Mouse (Mus musculus): ENCODE results near the gene Scgb1a1.
"Not testable (repeated sequence)": the region's sequence is repeated elsewhere in the genome, so short reads cannot be mapped to it uniquely, and the experiment has no call there.

Scgb1a1 gene

DNA sequence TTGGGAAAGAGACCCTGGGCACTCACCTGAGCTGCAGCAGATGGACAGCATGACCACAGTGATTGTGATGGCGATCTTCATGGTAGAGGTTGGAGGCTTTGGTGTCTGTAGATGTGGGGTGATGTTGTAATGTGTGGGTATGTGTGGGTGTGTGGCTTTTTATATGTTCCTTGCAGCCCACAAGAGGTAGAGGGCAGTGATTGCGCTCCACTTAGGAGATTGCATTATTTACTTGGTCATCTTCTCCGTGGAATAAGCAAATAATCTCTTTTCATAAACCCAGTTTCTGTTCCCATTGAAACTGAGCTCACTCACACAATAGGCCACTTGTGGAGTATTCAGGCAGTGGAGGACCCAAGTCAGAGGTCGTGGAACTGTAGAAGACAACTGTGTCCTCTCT is at the start of gene Scgb1a1:
Gene Scgb1a1 (minus strand): TSS at position 138 of the 400 bp plus-strand sequence.
- no peak for DNase-seq (ENCODE audit: low read depth)

- no peak for DNase-seq (ENCODE audit: low read depth)
Measured at GRCm38 (mm10) chr19:9137159-9137558, 49.4 kb upstream of the Scgb1a1 start.

DNA sequence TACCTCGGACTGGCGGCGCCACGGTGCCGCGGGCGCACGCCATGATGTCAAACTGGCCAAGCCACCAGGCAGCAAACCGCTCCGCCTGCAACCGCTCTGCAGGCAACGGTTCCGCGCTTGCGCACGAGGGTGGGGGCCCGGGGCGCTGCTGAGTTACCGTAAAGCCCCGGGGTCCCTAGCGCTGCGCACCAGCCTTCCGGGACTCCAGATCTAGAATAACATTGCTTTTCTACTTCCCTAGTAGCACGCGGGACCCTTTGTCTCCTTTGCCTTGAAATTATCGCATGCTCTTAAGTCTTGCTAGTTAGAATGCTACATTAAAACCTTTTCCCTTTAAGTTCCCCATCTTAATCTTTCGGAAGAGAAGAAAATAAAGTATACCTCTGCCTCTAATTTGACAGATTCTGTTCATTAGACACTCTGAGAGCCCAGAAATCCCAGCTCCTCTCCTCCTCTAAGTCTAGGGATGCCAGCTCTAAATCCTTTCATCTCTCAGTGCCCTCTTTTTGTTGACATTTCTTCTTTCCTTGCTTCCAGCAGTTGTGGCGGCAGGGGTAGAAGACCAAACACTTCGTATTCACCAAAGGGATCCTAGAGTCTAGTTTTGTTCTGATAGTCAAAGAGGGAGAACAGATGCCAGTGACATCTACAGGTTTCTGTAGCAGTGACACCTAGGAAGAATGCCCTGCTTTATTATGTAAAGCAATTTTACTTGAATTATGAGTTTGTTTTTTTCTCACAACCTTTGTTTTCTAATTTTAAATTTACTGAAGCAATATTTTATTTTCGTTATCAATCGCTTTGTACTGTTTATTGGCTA is 48.0 kb upstream of the Scgb1a1 start, which contains the start of gene Asrgl1:
Gene Asrgl1 (minus strand): TSS at position 125 of the 820 bp plus-strand sequence.
- DNase-seq (ENCODE audit: low read depth), result peak; percentile 92

DNA sequence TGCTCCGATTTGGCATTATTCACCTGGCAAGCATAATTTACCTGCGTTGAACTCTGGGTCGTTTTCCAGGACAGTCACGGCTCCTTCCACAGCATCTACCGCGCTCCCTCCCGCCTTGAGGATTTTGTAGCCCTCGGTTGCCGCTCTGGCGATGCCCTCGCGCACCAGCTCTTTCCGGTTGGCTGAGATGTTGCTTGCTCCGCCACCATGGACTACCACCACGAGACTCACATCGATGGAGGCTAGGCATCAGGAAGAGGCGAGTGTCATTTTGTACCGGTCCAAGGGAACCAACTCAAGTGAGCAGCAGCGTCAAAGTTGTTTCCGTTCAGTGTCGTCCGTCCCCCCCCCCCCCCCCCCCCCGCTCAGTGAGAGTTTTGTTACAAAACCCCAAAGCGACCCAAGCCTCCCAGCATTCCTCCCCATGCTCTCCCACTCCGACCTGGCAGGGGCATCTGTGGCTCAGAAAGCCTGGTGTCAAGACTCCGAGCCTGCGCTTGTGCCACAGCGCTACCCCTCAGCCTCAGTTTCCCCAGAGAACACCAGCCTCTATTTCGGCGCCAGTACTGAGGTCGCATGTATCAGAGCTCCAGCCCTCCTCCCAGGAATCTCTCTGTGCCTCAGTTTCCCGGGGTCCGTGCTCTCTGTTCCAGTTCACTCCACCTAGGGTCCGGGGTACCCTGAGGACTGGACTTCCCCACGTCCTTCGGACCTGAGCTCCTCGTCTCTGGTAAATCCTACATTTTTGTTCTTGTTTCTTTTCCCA is 47.2 kb upstream of the Scgb1a1 start:
- peak; percentile 49 for DNase-seq (ENCODE audit: low read depth)

DNA sequence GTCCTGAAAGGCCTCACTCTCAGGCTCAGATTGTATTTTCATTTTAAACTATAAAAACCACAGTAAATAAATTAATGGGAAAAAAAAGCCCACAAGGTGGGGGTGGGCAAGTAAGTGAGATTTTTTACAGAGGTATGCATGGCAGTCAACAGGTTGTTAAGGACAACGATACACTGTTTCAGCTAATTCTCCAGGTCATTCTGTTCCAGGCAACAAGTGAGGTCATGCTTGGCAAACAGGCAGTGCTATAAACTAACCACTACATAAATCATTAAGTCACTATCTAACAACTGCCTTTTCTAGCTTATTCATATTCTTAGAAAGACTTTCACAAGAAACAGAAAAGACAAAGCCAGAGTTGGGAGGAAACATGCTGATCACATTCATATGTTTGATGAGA is 42.2 kb upstream of the Scgb1a1 start:
- no peak for DNase-seq (ENCODE audit: low read depth)

GRCm38 (mm10) chr19:9128499-9129194 is 40.9 kb upstream of the Scgb1a1 start:
- no peak for DNase-seq (ENCODE audit: low read depth)

- DNase-seq (ENCODE audit: low read depth), result not testable (repeated sequence)
Measured at GRCm38 (mm10) chr19:9123986-9124385, 36.2 kb upstream of the Scgb1a1 start.

GRCm38 (mm10) chr19:9122390-9122789 is 34.6 kb upstream of the Scgb1a1 start:
- no peak for DNase-seq (ENCODE audit: low read depth)

DNA sequence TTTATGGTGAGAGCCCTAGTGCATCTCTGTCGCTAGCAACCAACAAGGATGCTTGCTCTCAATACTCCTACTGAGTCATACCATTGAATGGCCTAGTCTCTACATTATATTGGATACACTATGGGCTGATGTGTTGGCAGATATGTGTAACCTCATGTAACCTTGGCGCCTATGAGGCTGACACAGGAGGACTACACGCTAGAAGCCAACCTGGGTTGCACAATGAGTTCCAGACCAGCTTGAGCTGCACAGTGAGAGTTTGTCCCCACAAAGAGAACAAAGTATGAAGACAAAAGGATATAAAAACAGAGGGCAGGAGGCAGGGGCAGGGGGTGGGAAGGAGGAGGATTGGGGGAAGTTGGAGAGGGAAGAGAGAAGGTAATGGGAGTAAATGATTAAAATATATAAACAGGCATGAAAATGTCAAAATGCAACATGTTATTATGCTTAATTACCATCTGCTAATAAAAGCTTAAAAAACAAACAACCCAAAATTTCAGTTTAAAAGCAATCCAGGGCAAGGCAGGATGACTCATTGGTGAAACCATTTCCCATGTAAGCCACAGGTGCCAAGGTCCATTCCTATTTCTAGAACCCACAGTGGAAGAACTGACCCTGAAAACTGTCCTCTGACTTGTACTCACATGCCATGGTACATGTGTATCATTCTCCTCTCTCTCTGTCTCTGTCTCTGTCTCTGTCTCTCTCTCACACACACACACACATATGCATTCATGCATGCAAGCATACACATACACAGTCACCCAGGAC is 32.1 kb upstream of the Scgb1a1 start:
- peak; percentile 83 for DNase-seq (ENCODE audit: low read depth)

GRCm38 (mm10) chr19:9117275-9117674 is 29.5 kb upstream of the Scgb1a1 start:
- no peak for DNase-seq (ENCODE audit: low read depth)

DNA sequence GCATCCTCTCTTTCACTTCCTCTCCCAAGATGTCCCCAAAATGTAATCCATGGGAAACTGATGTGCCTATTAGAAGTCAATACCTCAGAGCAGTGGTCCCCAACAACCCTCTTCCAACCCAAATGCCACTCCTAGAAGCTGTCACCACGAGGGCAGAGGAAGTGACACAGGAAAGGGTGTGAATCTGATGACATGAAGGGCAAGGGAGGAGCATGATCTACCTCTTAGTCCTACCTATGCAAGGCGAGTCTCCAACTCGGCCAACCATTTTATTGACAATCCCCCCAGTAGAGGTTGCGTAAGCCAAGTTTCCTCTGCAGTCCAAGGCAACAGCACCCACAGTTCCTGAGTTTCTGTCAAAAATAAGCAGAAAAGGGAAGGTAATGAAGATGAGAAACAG is 28.5 kb upstream of the Scgb1a1 start:
- DNase-seq (ENCODE audit: low read depth), result peak; percentile 29

- no peak for DNase-seq (ENCODE audit: low read depth)
Measured at GRCm38 (mm10) chr19:9112043-9112442, 24.3 kb upstream of the Scgb1a1 start.

GRCm38 (mm10) chr19:9110182-9110869 is 22.6 kb upstream of the Scgb1a1 start:
- peak; percentile 87 for DNase-seq (ENCODE audit: low read depth)

GRCm38 (mm10) chr19:9108536-9108935 is 20.8 kb upstream of the Scgb1a1 start:
- DNase-seq (ENCODE audit: low read depth), result peak; percentile 50

DNA sequence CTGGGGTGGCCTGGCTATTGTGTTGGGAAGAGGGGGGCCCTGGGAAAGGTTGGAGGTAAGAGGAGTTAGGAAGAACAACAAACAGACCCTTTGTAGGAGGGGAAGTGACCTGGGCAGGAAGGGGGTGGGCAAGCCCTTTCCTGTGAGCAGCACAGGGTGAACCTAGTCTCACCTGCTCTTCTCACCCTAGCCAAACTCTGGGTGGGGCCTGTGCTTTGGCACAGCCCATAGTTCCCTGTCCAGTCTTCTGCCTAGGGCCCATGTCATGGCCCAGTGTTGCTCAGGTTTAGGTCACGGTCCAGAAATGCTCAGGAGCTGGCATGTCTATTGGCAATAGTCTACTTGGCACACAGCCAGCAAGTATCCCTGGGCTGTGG is 19.6 kb upstream of the Scgb1a1 start:
- DNase-seq (ENCODE audit: low read depth), result no peak

GRCm38 (mm10) chr19:9106751-9107378 is 19.1 kb upstream of the Scgb1a1 start:
- no peak for DNase-seq (ENCODE audit: low read depth)

GRCm38 (mm10) chr19:9106096-9106495 is 18.3 kb upstream of the Scgb1a1 start:
- DNase-seq (ENCODE audit: low read depth), result no peak

GRCm38 (mm10) chr19:9105101-9105685 is 17.4 kb upstream of the Scgb1a1 start:
- no peak for DNase-seq (ENCODE audit: low read depth)

GRCm38 (mm10) chr19:9103986-9104385 is 16.2 kb upstream of the Scgb1a1 start:
- DNase-seq (ENCODE audit: low read depth), result no peak

GRCm38 (mm10) chr19:9101062-9101457 is 13.3 kb upstream of the Scgb1a1 start:
- DNase-seq (ENCODE audit: low read depth), result no peak
